8 mouse cellular contexts compared by ENCODE assay signal in the genomic region with DNA sequence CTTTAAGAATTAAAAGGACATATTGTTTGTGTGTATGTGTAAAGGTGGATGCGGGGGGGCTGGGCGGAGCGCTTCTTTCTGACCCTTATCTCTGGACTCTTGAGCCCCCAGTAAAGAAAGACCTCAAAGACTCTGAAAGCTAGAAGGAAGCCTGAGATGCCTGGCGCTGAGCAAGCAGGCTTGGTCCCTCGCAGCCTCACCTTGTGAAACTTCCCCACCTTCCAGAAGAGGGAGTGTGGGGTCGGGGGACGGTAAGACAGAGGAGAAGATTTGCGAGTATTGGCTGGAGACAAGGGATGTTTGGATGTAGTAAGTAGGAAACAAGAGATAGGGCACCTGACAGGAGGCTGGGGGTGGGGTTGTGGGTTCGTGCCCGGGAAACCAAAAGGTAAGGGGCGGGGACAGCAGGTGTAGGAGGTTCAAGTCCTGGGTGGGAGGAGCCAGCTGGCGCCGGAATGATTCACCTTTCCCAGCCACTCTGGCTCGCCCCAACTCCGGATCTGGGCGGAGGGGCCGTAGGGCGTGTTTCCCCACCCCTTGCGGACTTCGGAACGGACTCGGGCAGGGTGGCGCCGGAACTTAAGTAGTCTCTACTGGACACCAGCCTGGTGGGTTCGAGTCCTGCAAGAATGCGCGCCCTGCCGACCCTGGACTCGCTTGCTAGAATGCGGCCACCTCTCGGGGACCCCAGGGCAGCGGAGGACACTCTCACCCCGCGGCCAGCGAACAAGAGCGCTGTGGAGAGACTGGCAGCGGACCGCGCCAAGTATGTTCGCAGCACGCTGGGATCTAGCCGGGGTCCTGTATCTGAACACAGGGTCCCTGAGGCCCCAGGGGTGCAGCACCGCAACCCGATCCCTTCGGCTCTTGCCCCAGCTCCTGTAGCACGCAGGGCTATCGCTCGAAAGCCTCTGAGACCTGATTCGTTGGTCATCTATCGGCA. TPM values are rescaled to one million over a fixed set of nuclear protein-coding genes. Genes with fewer than 3 reads are reported as not detected.
DNase-seq lines count a peak whose midpoint lies in the region; ATAC-seq lines count a peak whose summit lies in the region.

A gene (plus strand): TSS at position 450 of the 943 bp plus-strand sequence.

- no peaks in the 10 kb centered on the region for H3K36me3 ChIP-seq in erythroblast, embryonic 14.5 days (ENCODE audit: control insufficient read depth)
- H3K36me3 ChIP-seq in hindbrain, embryonic 16.5 days (ENCODE audit: control insufficient read depth, insufficient read depth, low read length): no peaks in the 10 kb centered on the region
- no peaks in the 10 kb centered on the region for H3K36me3 ChIP-seq in liver, embryonic 13.5 days
- H3K36me3 ChIP-seq in neural tube, embryonic 11.5 days (ENCODE audit: control insufficient read depth, insufficient read depth, low read length): no peaks in the 10 kb centered on the region

- H3K9me3 ChIP-seq in erythroblast, embryonic 14.5 days (ENCODE audit: control insufficient read depth, low read length): no peaks in the 10 kb centered on the region
- no peaks in the 10 kb centered on the region for H3K9me3 ChIP-seq in hindbrain, embryonic 16.5 days (ENCODE audit: control insufficient read depth, low read length)
- no peaks in the 10 kb centered on the region for H3K9me3 ChIP-seq in liver, embryonic 13.5 days (replicated peaks)
- no peaks in the 10 kb centered on the region for H3K9me3 ChIP-seq in neural tube, embryonic 11.5 days (ENCODE audit: control insufficient read depth, low read length)

- DNase-seq in spleen, adult 12 weeks (ENCODE audit: low spot score): peak; percentile 25
- no peak for DNase-seq in spleen, postnatal 36 days (ENCODE audit: low spot score in 2 of 2)
- DNase-seq in liver, embryonic 13.5 days: peak; percentile 53
- peak; percentile 33 for DNase-seq in neural tube, embryonic 11.5 days (ENCODE audit: low spot score)
- no peak for DNase-seq in thymus, postnatal 10 days (ENCODE audit: low spot score in 2 of 2)
- no peak for DNase-seq in layer of hippocampus, adult 9-10 months (ENCODE audit: low spot score)

- H3K27me3 ChIP-seq in erythroblast, embryonic 14.5 days (ENCODE audit: control insufficient read depth): peaks cover 40% of the 10 kb centered on the region
- H3K27me3 ChIP-seq in hindbrain, embryonic 16.5 days (replicated peaks; ENCODE audit: control insufficient read depth, insufficient read depth, low read length): peaks cover 31% of the 10 kb centered on the region
- H3K27me3 ChIP-seq in liver, embryonic 13.5 days: peaks cover 22% of the 10 kb centered on the region
- H3K27me3 ChIP-seq in neural tube, embryonic 11.5 days (ENCODE audit: control insufficient read depth, insufficient read depth, low read length): peaks cover 32% of the 10 kb centered on the region

- peak within 1 kb of the TSS; percentile 58 for H3K9ac ChIP-seq in hindbrain, embryonic 16.5 days (ENCODE audit: low read depth, low read length)
- H3K9ac ChIP-seq in liver, embryonic 13.5 days: peak within 1 kb of the TSS; percentile 79
- H3K9ac ChIP-seq in neural tube, embryonic 11.5 days (ENCODE audit: low read length): peak within 1 kb of the TSS; percentile 27

- H3K27ac ChIP-seq in hindbrain, embryonic 16.5 days (ENCODE audit: low read depth, low read length): no peak within 1 kb of the TSS
- peak within 1 kb of the TSS; percentile 85 for H3K27ac ChIP-seq in liver, embryonic 13.5 days
- H3K27ac ChIP-seq in neural tube, embryonic 11.5 days (ENCODE audit: low read depth, low read length): no peak within 1 kb of the TSS

- H3K4me3 ChIP-seq in erythroblast, embryonic 14.5 days (replicated peaks): peak within 1 kb of the TSS; percentile 69
- peak within 1 kb of the TSS; percentile 54 for H3K4me3 ChIP-seq in hindbrain, embryonic 16.5 days (ENCODE audit: low read length)
- peak within 1 kb of the TSS; percentile 72 for H3K4me3 ChIP-seq in liver, embryonic 13.5 days (replicated peaks)
- H3K4me3 ChIP-seq in neural tube, embryonic 11.5 days (ENCODE audit: low read depth, low read length): peak within 1 kb of the TSS; percentile 46

- ATAC-seq in hindbrain, embryonic 16.5 days: peak; percentile 65; the same call in 1 of the 2 replicates
- peak; percentile 62 for ATAC-seq in liver, embryonic 13.5 days (ENCODE audit: low read depth)
- ATAC-seq in neural tube, embryonic 11.5 days (ENCODE audit: insufficient read depth, low FRiP score, low TSS enrichment): peak; percentile 76

- WGBS in hindbrain, embryonic 16.5 days: 2% methylated on average over 50 of the region's 50 CpGs
- 2% methylated on average over 50 of the region's 50 CpGs for WGBS in liver, embryonic 13.5 days (ENCODE audit: insufficient replicate concordance)
- WGBS in neural tube, embryonic 11.5 days: 2% methylated on average over 50 of the region's 50 CpGs

- peak within 1 kb of the TSS; percentile 99 for H3K4me2 ChIP-seq in hindbrain, embryonic 16.5 days (ENCODE audit: low read length)
- H3K4me2 ChIP-seq in liver, embryonic 13.5 days: peak within 1 kb of the TSS; percentile 98
- H3K4me2 ChIP-seq in neural tube, embryonic 11.5 days (ENCODE audit: low read depth): peak within 1 kb of the TSS; percentile 94

- peaks cover 32% of the 10 kb centered on the region for H3K4me1 ChIP-seq in erythroblast, embryonic 14.5 days (ENCODE audit: control insufficient read depth)
- peaks cover 13% of the 10 kb centered on the region for H3K4me1 ChIP-seq in hindbrain, embryonic 16.5 days (ENCODE audit: control insufficient read depth, insufficient read depth, low read depth, low read length)
- H3K4me1 ChIP-seq in liver, embryonic 13.5 days (replicated peaks): peaks cover 44% of the 10 kb centered on the region
- H3K4me1 ChIP-seq in neural tube, embryonic 11.5 days (ENCODE audit: control insufficient read depth, insufficient read depth, low read length): peaks cover 2% of the 10 kb centered on the region; the same call in 1 of the 2 replicates

RNA-seq across cellular contexts. Expression of the gene that starts here (rescaled TPM):
- 0.03 TPM in 1 of 2 replicates, not detected in the other for polyA plus RNA-seq in erythroblast, embryonic 14.5 days (2012)
- 0.05 and 0.06 TPM in 2 replicates for polyA plus RNA-seq in hindbrain, embryonic 16.5 days (2015; fragmentation: Nextera tagmentation; extraction: Ambion mirVana)
- 1.5 TPM in 2 replicates for polyA plus RNA-seq in liver, embryonic 13.5 days (2015; fragmentation: Nextera tagmentation; extraction: Ambion mirVana)
- polyA plus RNA-seq in neural tube, embryonic 11.5 days (2014; fragmentation: Nextera tagmentation; extraction: Ambion mirVana): 0.15 TPM in 1 of 2 replicates, not detected in the other

Comparison
In these comparisons a context has a peak if more than half of its experiments do, and no peak if none do; other contexts are left out.
1. DNase-seq: peak in spleen, adult 12 weeks (single experiment) and liver, embryonic 13.5 days (single experiment); none in spleen, postnatal 36 days (0 of 2), thymus, postnatal 10 days (0 of 2) and layer of hippocampus, adult 9-10 months (single experiment).
2. Peak in ATAC-seq, H3K4me3 ChIP-seq, H3K9ac ChIP-seq and H3K4me2 ChIP-seq in hindbrain, embryonic 16.5 days; RNA of the gene not detected or under 1 TPM.
3. Peak in DNase-seq, ATAC-seq, H3K4me3 ChIP-seq, H3K9ac ChIP-seq and H3K4me2 ChIP-seq in neural tube, embryonic 11.5 days; RNA of the gene not detected or under 1 TPM.
4. H3K9ac ChIP-seq: peak in every context shown above with its lines; median percentile 79 in liver, embryonic 13.5 days; 58 in hindbrain, embryonic 16.5 days; 27 in neural tube, embryonic 11.5 days.
5. Peak in every context shown above with its lines, with median percentiles within 50 percentile points of each other: H3K4me3 ChIP-seq, ATAC-seq and H3K4me2 ChIP-seq.